Mouse (Mus musculus) heart, embryonic 11.5 days (tissue): ENCODE results near the gene Borcs6. TPM values are rescaled to one million over a fixed set of nuclear protein-coding genes. Genes with fewer than 3 reads are reported as not detected.
A peak's percentile ranks its signal among the peaks of the same experiment; 100 is the strongest.

Source experiments
- ATAC-seq: fragments of 200-750 bp; cut with Nextera tagmentation; replicated peaks from 2 replicates; pipeline ENCODE4 v1.8.0; 2017; ENCODE audit warnings: moderate library complexity; ENCODE audit not compliant: insufficient number of reproducible peaks, low FRiP score, low TSS enrichment
- H3K27ac ChIP-seq: fragments of 300-500 bp; sonication (generic); 2 replicates; pipeline ENCODE4 v1.5.1; 2014; ENCODE audit warnings: mild to moderate bottlenecking, low read depth, low read length
- H3K27me3 ChIP-seq: fragments of 300-500 bp; sonication (generic); 2 replicates; pipeline ENCODE4 v1.6.1; 2014; ENCODE audit warnings: mild to moderate bottlenecking, low read length, mixed read lengths; ENCODE audit not compliant: control insufficient read depth, insufficient read depth
- H3K36me3 ChIP-seq: fragments of 300-500 bp; sonication (generic); 2 replicates; pipeline ENCODE4 v1.6.1; 2014; ENCODE audit warnings: mild to moderate bottlenecking, low read length, moderate library complexity, mixed read lengths; ENCODE audit not compliant: control insufficient read depth, insufficient read depth
- H3K4me1 ChIP-seq: fragments of 300-500 bp; sonication (generic); 2 replicates; pipeline ENCODE4 v1.6.1; 2014; ENCODE audit warnings: low read length; ENCODE audit not compliant: control insufficient read depth, insufficient read depth
- H3K4me2 ChIP-seq: fragments of 300-500 bp; sonication (generic); 2 replicates; pipeline ENCODE4 v1.6.1; 2014; ENCODE audit warnings: mild to moderate bottlenecking, moderate library complexity
- H3K4me3 ChIP-seq: fragments of 300-500 bp; sonication (generic); 2 replicates; pipeline ENCODE4 v1.5.1; 2014; ENCODE audit warnings: low read depth, low read length
- H3K9ac ChIP-seq: fragments of 300-500 bp; sonication (generic); 2 replicates; pipeline ENCODE4 v1.6.1; 2014; ENCODE audit warnings: mild to moderate bottlenecking, low read depth, low read length, moderate library complexity
- H3K9me3 ChIP-seq: fragments of 300-500 bp; sonication (generic); replicated peaks from 2 replicates; pipeline ENCODE4 v1.6.1; 2016; ENCODE audit warnings: low read length; ENCODE audit not compliant: control insufficient read depth
- WGBS: fragments of 180-500 bp; shearing (Covaris S2); extraction: QIAGEN DNeasy Blood & Tissue Kit; methylation state at CpG from one replicate; pipeline ENCODE4 v1.1.7; 2014; ENCODE audit not compliant: insufficient replicate concordance; 5-methylcytosine and 5-hydroxymethylcytosine counted together
- polyA plus RNA-seq: library from polyadenylated mRNA; unstranded; fragments of >200 nt; fragmentation: Nextera tagmentation; extraction: Ambion mirVana; gene quantifications from 2 replicates; pipeline ENCODE4 v1.2.1, GENCODE M21; 2014

The Borcs6 gene
- polyA plus RNA-seq, 1 experiment from 2014 or later, result 7.7 TPM

DNA sequence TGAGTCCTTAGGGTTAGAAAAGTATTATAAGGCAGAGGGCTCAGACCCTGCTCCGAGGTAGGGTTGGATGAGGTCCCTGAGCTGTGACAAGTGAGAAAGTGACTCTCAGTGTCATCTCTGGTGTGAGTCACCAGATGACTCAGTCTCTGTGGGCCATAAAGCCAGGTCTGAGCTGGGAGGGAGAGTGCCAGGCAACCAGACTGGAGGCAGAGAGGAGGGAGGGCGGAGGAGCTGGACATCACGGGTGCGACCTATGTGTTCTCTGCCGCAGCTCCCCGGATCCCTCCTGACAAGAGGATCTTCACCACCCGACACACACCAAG lies 42.8 kb downstream of the Borcs6 start:
- WGBS, result 90% methylated on average over 7 of the region's 7 CpGs
- H3K27ac ChIP-seq, result no peak overlapping the region
- H3K27me3 ChIP-seq, result no peaks in the 10 kb centered on the region
- H3K9ac ChIP-seq, result no peak overlapping the region
- H3K4me2 ChIP-seq, result no peak overlapping the region
- H3K36me3 ChIP-seq, result peaks cover 38% of the 10 kb centered on the region
- no peak for ATAC-seq
- H3K4me3 ChIP-seq, result no peak overlapping the region
- H3K9me3 ChIP-seq, result no peaks in the 10 kb centered on the region
- peaks cover 34% of the 10 kb centered on the region for H3K4me1 ChIP-seq

GRCm38 (mm10) chr11:69103121-69103520 lies 43.6 kb downstream of the Borcs6 start:
- Histone ChIP-seq H3K36me3 (peaks cover 40% of the 10 kb centered on the region), H3K4me1 (peaks cover 27% of the 10 kb centered on the region), H3K9ac (no peak overlapping the region), H3K4me2 (no peak overlapping the region), H3K27ac (no peak overlapping the region), H3K4me3 (no peak overlapping the region), H3K27me3 (no peaks in the 10 kb centered on the region), H3K9me3 (no peaks in the 10 kb centered on the region)
- 91% methylated on average over 14 of the region's 14 CpGs for WGBS
- no peak for ATAC-seq

- no peak overlapping the region for H3K27ac ChIP-seq
- H3K27me3 ChIP-seq, result no peaks in the 10 kb centered on the region
- peaks cover 20% of the 10 kb centered on the region for H3K4me1 ChIP-seq
- H3K9me3 ChIP-seq, result no peaks in the 10 kb centered on the region
- H3K9ac ChIP-seq, result no peak overlapping the region
- H3K36me3 ChIP-seq, result peaks cover 43% of the 10 kb centered on the region
- no peak for ATAC-seq
- H3K4me3 ChIP-seq, result 0 out of 2 replicates have a peak overlapping the region, but pooled peaks have one; percentile 1
- 87% methylated on average over 15 of the region's 15 CpGs for WGBS
- H3K4me2 ChIP-seq, result no peak overlapping the region
Observed at GRCm38 (mm10) chr11:69103531-69104435, 44.3 kb downstream of the Borcs6 start.

DNA sequence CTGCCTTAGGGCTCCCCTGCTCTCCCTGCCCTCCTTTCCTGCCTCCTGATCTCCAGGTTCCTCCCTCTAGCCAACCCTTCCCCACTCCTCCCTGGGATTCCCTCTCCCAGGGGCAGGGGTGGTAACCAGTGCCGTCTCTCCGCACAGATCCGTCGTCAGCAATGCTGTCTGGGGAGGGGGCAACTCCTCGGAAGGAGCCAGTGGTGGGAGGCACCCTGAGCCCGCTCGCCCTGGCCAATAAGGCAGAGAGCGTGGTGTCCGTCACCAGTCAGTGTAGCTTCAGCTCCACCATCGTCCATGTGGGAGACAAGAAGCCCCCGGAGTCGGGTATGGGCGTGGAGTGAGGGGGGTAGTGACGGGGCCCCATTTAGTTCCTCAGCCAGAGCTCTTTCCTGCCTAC lies 45.0 kb downstream of the Borcs6 start:
- no peak for ATAC-seq
- H3K36me3 ChIP-seq, result peaks cover 43% of the 10 kb centered on the region
- H3K4me3 ChIP-seq, result no peak overlapping the region

GRCm38 (mm10) chr11:69105227-69105626 lies 45.7 kb downstream of the Borcs6 start:
- Histone ChIP-seq H3K36me3 (peaks cover 43% of the 10 kb centered on the region), H3K27ac (no peak overlapping the region)
- 87% methylated on average over 6 of the region's 6 CpGs for WGBS

More for the DNA sequence above, 45.0 kb downstream of the Borcs6 start:
- Histone ChIP-seq H3K4me1 (peaks cover 14% of the 10 kb centered on the region), H3K9ac (no peak overlapping the region), H3K4me2 (no peak overlapping the region), H3K27ac (no peak overlapping the region), H3K9me3 (no peaks in the 10 kb centered on the region), H3K27me3 (no peaks in the 10 kb centered on the region)
- 83% methylated on average over 14 of the region's 14 CpGs for WGBS

DNA sequence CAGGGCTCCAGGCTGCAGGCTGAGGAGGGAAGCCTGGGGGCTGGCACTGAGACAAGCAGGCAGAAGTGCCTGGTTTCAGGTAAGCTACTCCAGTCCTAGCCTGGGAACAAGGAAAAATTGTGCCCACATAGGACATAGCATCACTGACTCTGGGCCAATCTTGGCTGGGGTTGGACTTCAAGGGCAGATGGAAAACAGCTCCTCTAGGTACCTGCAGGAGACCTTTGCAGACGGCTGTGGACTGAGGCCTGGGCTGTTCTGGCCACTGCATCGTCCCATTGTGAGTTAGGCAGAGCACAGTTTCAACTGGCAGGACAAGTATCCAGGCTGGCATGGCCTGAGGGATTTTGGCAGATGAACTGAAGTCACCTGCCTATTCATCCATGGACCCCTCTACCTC lies 46.3 kb downstream of the Borcs6 start:
- no peak overlapping the region for H3K4me3 ChIP-seq
- ATAC-seq, result no peak
- WGBS, result 75% methylated on average over 2 of the region's 2 CpGs
- no peak overlapping the region for H3K27ac ChIP-seq
- H3K4me1 ChIP-seq, result peaks cover 3% of the 10 kb centered on the region
- H3K36me3 ChIP-seq, result peaks cover 43% of the 10 kb centered on the region
- no peak overlapping the region for H3K9ac ChIP-seq
- no peaks in the 10 kb centered on the region for H3K9me3 ChIP-seq
- H3K27me3 ChIP-seq, result no peaks in the 10 kb centered on the region
- H3K4me2 ChIP-seq, result no peak overlapping the region

More at GRCm38 (mm10) chr11:69105227-69105626, 45.7 kb downstream of the Borcs6 start:
- Histone ChIP-seq H3K9me3 (no peaks in the 10 kb centered on the region), H3K4me2 (no peak overlapping the region), H3K27me3 (no peaks in the 10 kb centered on the region), H3K4me1 (peaks cover 9% of the 10 kb centered on the region), H3K4me3 (no peak overlapping the region), H3K9ac (no peak overlapping the region)
- no peak for ATAC-seq

DNA sequence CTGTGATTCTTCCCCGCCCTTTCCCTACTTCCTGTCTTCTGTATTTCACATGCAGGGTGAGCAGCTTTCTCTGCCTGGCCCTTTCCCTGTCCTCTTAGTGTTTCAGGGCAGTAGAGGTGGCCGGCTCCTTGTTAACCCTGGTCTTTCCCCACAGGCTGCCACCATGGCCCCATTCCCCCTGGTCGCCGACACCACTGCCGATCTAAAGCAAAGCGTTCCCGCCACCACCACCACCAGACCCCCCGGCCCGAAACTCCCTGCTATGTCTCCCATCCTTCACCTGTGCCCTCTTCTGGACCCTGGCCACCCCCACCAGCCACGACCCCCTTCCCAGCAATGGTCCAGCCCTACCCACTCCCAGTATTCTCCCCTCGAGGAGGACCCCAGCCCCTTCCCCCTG lies 46.8 kb downstream of the Borcs6 start:
- Histone ChIP-seq H3K9me3 (no peaks in the 10 kb centered on the region), H3K9ac (no peak overlapping the region), H3K27me3 (no peaks in the 10 kb centered on the region), H3K4me2 (no peak overlapping the region), H3K4me3 (no peak overlapping the region), H3K27ac (no peak overlapping the region), H3K4me1 (0 out of 2 replicates have a peak, but pooled peaks cover under 1% of the 10 kb centered on the region), H3K36me3 (peaks cover 42% of the 10 kb centered on the region)
- ATAC-seq, result no peak
- WGBS, result 87% methylated on average over 11 of the region's 11 CpGs

- Histone ChIP-seq H3K36me3 (peaks cover 37% of the 10 kb centered on the region), H3K27me3 (no peaks in the 10 kb centered on the region), H3K9ac (no peak overlapping the region), H3K4me1 (peaks cover 5% of the 10 kb centered on the region; the same call in 1 of the 2 replicates), H3K4me3 (no peak overlapping the region), H3K27ac (no peak overlapping the region), H3K4me2 (no peak overlapping the region), H3K9me3 (no peaks in the 10 kb centered on the region)
- 89% methylated on average over 11 of the region's 11 CpGs for WGBS
- no peak for ATAC-seq
Observed at GRCm38 (mm10) chr11:69106842-69107241, 47.3 kb downstream of the Borcs6 start.

GRCm38 (mm10) chr11:69107676-69108075 lies 48.2 kb downstream of the Borcs6 start:
- H3K4me1 ChIP-seq, result peaks cover 11% of the 10 kb centered on the region
- H3K36me3 ChIP-seq, result peaks cover 37% of the 10 kb centered on the region
- H3K27me3 ChIP-seq, result 0 out of 2 replicates have a peak, but pooled peaks cover 1% of the 10 kb centered on the region
- no peak overlapping the region for H3K4me2 ChIP-seq
- H3K27ac ChIP-seq, result no peak overlapping the region
- 86% methylated on average over 11 of the region's 11 CpGs for WGBS
- H3K9me3 ChIP-seq, result no peaks in the 10 kb centered on the region
- H3K9ac ChIP-seq, result no peak overlapping the region
- H3K4me3 ChIP-seq, result no peak overlapping the region
- no peak for ATAC-seq
